Mouse (Mus musculus) testis, postnatal 10 days (tissue): ENCODE measurements around the gene Bmp10.

Experiments used
- DNase-seq: peaks from one replicate; pipeline ENCODE4 v3.0.0; 2021; ENCODE audit warnings: low spot score

The Bmp10 gene

DNA sequence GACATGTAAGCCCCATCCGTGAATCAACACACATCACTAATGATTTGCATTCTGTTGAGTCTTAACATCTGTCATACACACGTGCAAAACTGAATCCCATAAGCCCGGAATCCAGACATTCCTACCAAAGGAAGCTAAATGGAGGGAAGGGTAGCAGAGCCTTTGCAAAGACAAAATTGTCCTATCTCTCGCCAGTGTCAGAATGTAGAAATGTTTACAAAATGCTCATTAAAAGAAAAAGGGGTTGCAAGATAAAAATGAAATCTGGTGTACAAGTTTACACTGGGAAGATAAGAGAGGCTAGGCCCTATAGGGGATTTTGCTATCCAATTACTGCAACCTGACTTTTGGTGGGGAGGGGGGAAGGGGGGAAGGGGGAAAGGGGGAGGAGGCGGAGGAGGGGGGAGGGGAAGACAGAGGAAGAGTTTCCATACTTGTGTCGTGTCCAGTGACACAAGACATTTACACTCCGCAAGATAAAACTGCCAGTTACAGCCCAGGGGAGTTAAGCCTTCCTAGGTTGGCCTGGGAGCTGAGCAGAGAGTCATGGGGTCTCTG lies at the start of gene Bmp10:
Gene Bmp10, plus strand, starts transcription at position 508 of the 558 bp plus-strand sequence.
- no peak for DNase-seq

DNA sequence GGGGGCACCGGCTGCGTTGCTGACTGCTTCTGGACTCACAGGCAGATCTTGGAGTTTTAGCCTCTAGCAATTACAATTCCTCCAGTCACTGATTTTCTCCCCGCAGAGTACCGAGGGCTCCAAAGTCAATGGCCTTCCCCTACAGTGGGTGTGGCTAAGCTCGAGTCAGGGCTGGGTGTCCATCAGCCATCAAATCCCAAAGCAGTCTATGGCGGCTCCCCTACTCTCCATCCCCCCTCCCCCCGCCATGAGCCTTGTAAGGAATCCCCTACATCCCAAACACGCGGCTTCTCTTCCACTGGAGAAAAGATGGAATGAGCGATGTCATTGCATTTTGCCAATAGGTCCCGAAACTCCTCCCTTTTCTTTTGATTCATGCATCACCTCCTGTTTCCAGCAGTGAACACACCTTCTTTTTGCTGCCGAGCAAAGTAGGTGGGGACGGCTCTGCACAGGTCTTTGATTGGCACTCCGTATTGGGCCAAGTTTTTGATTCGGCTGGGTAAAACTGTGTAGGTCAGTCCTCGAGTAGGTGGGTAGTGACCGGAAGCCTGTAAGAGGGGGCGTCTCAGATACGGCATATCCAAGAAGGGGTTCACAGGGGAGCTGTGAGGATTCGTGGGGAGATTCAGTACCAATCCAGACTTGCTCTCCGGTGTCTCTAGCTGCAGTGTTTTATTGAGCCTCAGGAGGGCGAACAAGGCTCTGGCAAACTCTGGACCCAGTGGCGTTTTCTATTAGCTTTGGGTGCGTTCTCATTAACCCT lies 44.7 kb upstream of the Bmp10 start:
- peak; percentile 52 for DNase-seq

DNA sequence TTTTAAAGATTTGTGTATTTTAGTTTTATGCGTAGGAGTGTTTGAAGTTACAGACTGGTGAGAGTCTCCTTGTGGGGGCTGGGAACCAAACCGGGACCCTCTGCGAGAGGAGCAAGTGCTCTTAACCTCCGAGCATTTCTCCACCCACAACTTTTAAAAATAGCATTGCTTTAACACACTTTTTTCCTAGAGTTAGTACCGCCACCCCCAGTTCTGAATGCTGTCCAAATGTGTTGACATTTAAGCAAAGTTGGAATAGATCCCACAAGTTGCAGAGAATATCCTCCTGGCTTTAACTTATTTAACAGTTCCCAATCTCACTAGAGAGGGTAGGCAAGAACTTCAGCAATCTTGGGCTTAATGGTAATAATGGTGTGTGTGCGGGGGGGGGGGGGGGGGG lies 44.0 kb upstream of the Bmp10 start:
- no peak for DNase-seq

DNA sequence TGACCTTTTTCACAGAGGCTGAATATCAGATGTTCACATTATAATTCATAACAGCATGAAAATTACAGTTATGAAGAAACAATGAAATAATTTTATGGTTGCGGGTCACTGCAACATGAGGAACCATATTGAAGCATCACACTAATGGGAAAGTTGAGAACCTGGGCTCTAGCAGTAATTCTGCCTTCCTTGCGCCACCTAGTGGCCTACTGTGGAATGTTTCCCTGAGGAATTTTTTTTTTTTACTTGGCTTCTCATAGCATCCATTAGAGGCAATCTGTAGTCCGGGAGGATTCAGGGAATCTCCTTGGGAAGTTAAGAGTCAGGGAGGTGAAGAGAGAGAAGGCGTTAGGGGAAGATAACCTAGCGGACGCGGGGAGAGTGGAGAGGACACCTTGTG lies 42.6 kb upstream of the Bmp10 start:
- peak; percentile 82 for DNase-seq

DNA sequence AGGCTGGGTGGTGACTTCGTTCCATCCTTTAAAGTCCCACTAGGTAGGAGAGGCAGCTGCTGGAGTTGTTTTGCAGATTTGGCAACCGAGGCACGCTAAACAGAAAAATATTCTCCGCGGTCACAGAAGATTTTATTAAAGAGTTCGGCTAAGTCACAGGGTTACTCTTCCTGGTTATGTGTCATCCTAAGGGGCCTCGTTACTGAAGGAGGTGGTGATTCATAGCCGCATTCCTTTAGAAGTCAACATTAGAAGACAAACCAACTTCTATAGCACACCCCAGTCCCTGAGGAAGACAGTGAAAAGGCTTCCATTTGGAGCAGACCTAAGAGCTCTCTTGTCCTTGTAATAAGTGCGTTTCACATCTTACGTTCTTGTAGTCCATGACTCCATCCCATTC lies 42.1 kb upstream of the Bmp10 start:
- no peak for DNase-seq

DNA sequence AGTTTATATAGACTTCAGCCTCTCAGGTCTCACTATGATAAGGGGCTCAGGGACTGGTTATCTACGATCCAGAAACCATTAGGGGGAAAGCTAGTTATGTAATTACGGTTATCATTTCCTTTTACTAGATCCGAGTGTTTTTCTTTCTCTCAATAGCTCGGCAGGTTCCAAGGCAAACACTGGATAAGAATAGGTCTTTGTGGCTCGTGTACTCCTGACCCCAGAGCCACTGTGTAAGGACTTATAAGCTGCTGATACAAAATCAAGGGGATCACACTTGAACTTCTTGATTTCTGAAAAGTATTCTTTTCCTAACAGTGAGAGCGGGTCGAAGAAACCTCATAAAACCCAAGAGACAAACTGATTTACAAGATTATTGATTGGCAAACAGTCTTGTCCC lies 39.9 kb upstream of the Bmp10 start, which contains the start of gene Gkn3:
Gene Gkn3, minus strand, starts transcription at position 59 of the 400 bp plus-strand sequence.
- no peak for DNase-seq

DNA sequence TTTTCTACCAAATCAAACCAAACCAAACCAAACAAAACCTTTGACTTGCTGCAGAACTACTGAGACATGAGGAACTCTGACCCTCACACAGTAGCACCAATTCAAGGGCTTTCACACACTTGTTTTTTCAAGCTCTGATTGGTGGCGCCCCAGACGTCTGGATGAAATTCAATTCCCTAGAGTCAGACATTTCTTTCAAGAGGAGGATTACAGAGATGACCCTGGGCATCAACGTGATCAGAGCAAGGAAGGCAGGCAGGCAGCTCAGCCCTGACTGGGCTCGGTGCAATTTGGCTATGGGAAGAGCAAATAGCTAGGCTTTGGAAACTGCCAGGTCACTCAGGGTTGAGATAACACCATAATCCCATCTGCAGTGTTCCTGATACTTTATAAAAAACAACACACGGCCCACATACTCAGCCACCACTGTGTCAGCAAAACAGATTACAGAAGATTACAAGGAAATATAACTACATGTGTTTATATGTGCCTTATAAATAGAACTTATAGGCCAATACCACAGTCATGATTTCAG lies 39.3 kb upstream of the Bmp10 start:
- no peak for DNase-seq

DNA sequence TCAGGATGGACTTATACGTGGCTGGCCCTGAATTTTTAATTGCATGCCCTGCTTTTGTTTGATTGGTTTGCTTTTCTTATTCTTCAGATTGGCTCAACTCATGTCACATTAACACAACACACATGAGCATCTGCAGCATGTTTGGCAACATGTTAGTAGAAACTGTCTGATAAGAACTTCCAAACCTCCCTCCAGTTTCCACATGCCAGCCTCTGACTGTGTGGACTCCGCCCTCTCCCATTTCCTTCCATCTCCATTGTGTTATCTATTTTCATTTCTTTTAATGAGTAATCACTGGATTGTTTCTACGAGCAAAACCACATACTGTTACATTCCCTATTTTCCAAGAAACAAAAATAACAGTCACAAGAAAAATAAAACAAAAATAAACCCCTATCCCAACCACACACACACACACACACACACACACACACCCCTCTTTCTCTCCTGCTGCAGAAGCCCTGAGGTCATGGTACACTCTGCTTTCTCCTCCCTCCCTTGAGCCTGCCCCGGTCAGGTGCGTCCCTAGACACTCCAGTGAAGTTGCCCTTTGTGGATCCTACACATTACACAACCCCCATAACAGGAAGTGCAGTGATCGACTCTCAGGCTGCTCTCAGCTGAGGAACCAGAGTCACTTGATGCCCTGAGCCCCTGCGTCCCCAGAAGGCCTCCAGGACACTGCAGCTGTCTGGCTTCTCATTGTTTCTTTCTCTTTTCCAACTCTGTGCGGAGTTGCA lies 35.2 kb upstream of the Bmp10 start:
- DNase-seq = no peak

DNA sequence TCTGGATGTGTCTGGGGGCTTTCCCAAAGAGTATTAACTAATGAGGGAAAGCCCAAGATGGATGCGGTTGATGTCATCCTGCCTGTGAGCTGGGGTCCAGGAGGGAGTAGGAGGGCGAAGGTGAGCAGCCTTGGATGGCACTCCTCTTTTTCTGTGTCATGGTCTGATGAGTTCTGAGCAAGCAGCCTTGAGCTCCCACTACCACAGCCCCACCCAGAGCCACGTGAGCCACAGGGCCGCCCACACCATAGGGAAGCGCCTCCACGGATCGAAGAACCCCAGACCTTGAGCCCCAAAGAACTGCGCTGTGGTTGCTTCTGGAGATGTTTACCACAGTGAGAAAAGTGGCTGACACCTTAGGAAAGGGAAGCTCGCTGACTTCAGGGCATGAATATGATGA lies 34.0 kb upstream of the Bmp10 start:
- DNase-seq = no peak

DNA sequence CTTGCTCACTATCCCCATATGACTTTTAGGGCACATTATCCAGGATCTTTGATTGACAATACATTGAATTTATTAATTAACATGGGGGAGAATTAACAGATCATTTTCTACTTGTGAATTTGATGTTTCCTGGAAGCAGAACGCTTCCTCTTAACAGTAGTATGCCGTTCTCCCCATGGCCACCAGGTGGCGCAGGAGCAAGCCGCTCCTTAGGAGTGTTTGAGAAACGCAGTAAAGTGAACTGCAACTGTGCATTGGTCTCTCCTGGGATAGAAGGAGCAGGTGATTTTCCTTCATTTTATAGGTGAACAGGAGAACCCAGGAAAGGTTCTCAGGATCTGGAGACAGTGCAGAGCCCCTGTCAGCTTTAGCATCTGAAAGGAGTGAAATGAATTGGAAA lies 29.7 kb upstream of the Bmp10 start:
- peak; percentile 89 for DNase-seq

DNA sequence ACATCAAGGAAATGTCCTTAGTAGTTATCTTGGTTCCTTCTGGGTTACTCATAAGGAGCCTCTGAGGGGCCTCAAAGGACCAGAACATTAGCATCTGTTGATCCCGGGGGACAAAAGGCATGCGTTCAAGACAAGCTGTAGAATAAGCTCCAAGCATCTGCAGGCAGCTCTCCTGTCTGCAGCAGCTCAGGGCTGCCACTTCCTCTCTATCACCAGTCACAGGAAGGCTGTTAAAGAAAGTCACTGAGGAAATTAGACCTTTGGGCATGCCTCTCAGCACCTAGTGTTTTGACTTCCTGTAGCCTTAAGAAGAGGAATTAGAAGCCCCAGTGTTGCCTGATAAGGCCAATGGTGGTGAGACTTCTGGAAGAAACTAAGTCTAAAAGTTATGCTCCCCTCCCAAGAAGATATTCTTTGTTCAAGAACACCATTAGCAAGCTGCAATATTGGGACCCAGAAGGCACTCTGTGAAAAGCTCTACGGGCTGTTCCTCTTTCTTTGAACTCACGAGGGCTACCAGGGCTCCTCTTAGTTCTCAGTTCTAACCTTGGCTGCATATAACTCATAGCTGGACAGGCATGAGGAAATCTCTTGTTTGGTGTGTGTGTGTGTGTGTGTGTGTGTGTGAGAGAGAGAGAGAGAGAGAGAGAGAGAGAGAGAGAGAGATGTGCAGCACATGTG lies 28.8 kb upstream of the Bmp10 start:
- DNase-seq = no peak

DNA sequence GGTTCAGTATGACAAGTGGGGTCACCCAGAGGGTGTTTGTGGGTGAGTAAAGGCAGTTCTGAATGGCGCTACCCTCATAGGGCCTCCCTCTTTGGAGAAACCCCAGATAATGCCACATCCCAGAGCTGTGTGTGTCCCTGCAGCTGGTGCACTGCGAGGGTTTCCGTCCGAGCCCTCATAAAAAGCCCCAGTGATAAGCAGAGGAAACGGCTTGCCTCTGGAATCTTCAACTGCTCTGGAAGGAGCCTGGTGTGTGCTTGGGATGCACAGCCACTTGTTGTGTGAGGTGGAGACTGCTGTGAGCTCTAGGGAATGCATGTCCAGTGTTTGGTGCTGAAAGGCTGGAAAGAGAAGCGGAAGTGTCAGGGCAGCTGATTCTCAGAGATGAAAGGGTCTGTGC lies 27.3 kb upstream of the Bmp10 start:
- no peak for DNase-seq

DNA sequence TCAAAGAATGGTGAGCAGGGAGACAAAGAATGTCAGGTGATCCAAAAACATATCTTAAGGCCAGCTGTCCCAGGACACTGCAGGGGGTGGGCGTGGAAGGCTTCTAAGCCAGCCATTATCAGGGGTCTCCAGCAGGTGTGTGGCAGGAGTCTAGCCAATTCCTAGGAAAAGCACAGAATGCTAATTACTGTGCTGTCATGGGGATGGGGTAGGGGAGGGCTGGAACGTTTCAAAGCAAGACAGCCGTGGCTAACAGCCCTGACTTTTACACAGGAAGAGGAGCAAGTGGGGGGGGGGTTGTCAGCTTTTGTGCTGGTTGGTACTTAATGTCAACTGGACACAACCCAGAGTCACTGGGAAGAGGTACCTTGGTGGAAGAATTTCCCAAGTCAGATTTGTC lies 16.8 kb upstream of the Bmp10 start:
- no peak for DNase-seq

DNA sequence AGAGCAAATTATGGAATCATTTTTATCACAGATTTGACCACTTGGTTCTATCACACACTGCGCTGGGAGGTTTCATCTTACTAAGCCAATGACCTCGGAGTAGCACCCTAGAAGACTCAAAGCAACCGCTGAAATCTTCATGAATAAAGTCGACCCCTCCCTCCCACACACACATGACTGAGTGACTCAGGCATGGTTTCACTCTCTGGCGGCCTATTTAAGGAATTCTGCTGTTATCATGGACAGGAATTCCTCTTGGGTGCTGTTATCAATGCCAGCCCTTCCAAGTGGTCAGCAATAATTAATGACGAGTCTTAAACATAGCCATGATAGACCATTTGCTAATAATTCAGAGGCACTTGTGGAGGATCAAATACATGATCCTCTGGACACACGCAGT lies 6.5 kb upstream of the Bmp10 start:
- no peak for DNase-seq

DNA sequence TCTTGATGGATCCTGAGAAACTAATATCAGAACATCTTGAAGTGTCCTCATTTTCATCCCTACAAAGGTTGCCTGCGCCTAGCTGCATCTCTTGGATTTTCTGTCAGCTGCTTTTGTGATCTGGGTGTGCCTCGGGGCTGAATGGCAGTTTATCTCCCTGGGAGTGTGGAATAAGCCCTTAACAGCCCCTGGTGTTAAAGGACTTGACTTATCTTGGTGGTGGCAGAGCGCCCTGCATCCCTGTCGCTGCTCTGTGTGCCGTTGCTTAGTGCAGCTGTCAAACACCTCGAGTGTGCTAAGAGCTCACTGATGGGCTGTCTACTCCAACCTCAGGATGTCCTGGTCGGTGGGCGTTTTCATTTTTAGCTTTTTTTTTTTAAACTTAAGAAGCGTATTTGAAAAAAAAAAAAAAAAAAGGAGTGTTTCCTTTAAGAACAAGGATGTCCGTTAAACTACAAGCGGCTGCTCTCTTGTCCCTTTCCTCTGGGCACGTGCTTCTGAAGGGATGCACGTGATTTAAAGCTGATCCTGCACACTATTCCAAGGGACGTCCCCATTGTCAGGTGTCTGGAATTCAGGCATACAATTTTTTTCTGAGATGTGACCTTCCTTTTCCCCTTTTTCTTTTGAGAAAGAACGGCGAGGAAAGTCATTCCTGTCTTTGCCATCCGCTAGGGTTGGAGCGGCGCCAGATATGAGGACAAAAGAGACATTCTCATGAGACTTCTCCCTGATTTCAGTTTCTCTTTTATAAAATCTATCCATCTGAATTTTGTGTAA lies 4.6 kb upstream of the Bmp10 start:
- DNase-seq = peak; percentile 64

DNA sequence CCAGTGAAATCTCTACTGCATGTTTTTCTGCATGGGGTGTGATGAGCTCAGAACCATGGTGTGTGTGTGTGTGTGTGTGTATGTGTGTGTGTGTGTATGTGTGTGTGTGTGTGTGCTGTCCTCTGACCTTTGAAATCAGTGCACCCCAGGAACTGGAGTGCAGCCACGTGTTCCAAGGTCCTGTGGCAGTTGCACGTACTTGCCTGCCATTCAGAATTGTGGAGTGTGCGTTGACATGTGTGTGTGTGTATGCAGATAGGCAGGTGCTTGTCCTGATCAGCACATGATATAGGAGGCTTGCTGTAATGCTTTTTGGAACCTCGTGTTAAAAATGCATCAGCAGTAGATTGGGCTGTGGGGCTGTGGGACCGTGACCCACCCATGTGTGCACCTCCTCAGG lies 1.8 kb upstream of the Bmp10 start:
- DNase-seq = no peak

DNA sequence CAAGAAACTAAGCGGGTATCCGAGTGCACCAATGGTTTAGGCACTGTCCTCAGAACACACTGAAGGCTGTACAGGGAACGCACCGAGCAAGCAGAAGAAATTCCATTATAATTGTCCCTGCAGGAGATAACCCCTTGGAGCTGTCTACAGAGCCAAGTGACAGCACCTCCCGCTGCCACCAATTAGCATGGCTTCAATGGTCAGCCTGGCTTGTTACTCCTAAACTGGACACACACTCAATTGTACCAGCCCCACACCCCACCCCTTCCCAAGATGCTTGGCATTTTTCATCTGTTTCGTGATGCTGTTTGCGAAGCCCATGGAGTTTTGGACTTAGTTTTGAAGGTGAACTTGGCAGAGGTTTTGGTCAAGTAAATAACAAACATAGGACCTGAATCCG lies 1.2 kb upstream of the Bmp10 start:
- DNase-seq = no peak

DNA sequence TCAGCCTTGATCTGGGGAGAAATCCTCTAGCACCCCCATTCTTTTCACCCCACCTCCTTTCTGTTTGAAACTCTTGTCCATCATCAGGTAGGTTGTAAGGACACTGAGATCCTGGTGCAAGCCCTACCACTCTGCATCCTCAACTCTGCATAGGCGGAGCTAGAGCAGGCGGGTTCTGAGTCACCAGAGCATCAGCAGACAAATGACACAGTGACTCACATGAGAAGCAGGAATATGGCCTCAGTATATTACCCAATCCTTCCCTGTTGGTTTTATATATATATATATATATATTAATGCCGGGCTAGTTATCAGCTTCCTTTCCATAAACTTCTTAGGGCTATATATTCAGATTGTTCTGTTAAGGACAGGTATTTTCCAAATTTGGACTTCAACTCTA lies 7.0 kb downstream of the Bmp10 start:
- no peak for DNase-seq

DNA sequence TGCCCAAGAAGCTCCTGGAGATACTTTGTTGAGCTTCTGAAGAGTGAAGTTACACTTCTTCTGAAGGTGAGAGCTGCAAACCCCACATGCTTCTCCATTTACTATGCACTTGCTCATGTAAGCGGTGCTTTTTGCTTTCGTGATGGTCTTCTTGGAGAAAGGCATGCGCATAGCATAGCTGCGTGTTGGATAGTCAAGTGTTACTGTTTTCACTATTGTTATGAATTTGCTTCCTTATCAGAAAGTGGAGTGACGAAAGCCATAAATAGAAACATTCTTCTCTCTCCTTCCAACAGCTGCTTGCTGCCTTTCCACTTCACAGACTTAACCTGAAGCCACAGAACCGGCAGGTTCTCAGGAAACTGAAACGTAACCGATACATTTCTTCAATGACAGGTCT lies 8.0 kb downstream of the Bmp10 start:
- DNase-seq = no peak

DNA sequence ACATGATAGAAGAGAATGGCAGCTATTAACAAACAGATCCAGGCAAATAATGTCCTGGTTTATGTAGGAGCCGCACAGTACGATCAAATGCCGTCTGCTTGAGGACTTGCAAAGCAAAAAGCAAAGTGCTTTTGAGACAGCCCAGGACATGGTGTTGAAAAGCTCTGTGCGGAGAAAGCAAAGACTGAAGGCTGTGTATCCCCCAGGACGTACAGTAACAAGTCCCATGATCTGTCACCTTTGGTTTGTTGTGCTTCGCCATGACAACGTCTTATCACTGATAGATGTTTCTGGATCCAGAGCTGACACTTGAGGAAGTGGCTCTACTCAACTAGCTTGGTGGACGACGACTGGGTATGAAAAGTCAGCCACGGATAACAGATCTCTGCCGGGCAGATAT lies 14.5 kb downstream of the Bmp10 start:
- DNase-seq = no peak

DNA sequence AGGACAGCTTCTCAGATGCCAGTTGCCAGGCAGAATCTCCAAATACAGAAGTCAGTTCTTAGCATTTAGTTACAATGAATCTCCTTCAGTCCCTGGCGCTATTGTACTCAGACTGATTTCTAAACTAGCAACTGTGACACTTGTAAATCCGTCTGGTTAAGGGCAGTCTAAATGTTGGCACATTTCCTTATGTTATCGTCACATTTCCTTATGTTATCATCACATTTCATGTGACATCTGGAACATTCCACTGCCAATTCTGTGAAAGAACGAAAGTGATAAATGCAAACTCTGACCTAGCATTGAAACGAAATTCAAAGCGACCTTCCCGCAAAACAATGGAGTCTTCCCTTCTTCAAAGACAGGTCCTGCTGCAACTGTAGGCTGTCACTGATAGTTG lies 16.4 kb downstream of the Bmp10 start:
- no peak for DNase-seq

DNA sequence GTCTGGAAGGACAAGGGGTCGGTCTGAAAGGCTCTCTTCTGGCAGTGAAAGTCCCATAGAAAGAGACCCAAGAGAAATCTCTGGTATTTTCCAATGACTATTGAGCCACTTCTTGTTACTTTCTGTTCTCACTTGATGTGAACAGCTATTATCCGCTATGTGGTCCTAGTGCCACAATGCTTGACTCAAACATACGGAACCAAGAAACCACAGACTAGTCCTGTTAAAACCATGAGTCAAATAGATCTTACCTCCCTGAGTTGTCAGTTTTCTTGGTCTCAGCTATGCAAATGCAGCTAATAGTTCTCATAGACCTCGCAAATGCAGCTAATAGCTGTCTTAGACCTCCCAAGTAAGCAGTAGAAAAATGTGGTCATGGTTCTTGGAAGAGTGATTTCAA lies 18.4 kb downstream of the Bmp10 start:
- no peak for DNase-seq
